Mouse (Mus musculus) brain, embryonic 14.5 days (tissue): Measurements from ENCODE around the gene Nedd8.

Experiments
- CTCF ChIP-seq: fragments of 200-500 bp; IDR thresholded peaks from 2 replicates; pipeline ENCODE4 v1.5.1; 2012; ENCODE audit warnings: inconsistent platforms, mild to moderate bottlenecking, moderate library complexity, borderline replicate concordance; ENCODE audit not compliant: insufficient read depth, insufficient read length; ENCODE audit errors: extremely low read depth
- POLR2A ChIP-seq: fragments of 200-500 bp; IDR thresholded peaks from 2 replicates; pipeline ENCODE4 v1.6.1; 2012; ENCODE audit warnings: mild to moderate bottlenecking, inconsistent platforms, borderline replicate concordance; ENCODE audit not compliant: poor library complexity, insufficient read depth, insufficient read length, severe bottlenecking; ENCODE audit errors: extremely low read depth

DNA sequence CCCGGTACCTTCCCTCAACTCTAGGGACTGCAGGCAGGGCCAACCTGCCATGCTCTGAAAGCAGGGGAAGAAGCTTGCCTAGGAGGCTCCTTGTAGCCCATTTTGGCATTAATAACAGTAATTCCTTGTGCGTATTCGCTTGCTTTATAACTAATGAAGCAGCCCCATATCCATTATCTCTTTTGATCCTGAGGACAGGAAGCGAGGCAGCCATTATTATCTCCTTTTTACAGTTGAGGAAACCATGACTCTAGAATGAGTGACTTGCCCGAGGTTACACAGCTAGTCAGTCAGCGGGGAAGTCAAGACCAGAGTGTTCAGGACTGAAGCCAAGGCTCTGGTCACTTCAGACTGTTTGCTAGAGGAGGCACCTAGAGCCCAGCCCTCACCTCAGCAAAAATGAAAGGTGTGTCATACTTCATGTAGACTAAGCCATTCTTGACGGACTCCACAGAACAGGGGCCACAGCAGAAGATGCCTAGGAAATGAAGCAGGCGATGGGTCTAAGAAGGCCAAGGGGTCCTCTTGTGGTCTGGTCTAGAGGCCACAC is 34.2 kb upstream of the Nedd8 start:
- TF ChIP-seq CTCF (no peak), POLR2A (no peak)
